Mouse (Mus musculus): ENCODE data around the gene Ptrh1.

GRCm38 (mm10) chr2:32778081-32778480 lies 2.5 kb downstream of the Ptrh1 start:
- TF ChIP-seq EP300 (IDR thresholded peaks at IDR 0.05; ENCODE audit: low read depth) (no peak), CTCF (IDR thresholded peaks at IDR 0.05; ENCODE audit: low read depth) (no peak)
